Mouse (Mus musculus): ENCODE measurements around the gene Pcif1. TPM values are rescaled to one million over a fixed set of nuclear protein-coding genes. Genes with fewer than 3 reads are reported as not detected.
A peak's percentile ranks its signal among the peaks of the same experiment; 100 is the strongest.
"Not testable (repeated sequence)": the region's sequence is repeated elsewhere in the genome, so short reads cannot be mapped to it uniquely, and the experiment has no call there.

Pcif1 gene
- 100 to 1,000 TPM; 106 to 115 TPM for polyA plus RNA-seq (2017; shearing (Covaris generic))

DNA sequence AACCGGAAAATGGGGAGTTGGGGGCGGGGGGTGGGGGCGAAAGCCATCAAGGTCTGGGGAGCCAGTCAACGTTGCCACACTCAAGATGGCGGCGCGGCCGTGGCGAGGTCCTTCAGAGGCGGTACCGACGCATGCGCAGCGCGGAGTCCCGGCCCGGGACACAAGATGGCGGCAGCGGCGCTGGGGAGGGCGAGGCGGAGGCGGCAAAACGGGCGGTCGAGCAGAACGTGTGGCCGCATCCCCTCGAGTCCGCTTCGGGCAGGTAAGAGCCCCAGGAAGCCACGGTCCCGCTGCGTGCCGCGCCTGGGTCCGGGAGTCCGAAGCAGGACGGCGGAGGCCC, at the start of gene Pcif1:
Gene Pcif1, plus strand, starts transcription at position 77 of the 340 bp plus-strand sequence.
- ATAC-seq: peak; percentile 63

DNA sequence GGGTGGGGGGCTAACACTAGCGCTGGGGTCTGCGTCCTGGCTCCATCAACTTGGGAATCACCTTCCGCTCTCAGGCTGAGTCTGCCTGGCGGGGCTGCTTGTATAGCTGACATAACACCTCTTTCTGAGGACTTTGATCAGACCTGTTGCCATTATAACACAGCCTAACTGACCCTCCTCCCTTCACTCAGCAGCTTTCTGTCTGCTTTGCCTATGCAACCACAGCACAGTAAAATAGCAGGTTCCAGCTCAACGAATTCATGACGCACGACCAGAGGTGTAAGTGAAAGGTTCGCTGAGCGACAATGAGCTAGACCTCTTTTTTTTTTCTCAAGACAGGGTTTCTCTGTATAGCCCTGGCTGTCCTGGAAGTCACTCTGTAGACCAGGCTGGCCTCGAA, 48.1 kb upstream of the Pcif1 start:
- no peak for ATAC-seq

DNA sequence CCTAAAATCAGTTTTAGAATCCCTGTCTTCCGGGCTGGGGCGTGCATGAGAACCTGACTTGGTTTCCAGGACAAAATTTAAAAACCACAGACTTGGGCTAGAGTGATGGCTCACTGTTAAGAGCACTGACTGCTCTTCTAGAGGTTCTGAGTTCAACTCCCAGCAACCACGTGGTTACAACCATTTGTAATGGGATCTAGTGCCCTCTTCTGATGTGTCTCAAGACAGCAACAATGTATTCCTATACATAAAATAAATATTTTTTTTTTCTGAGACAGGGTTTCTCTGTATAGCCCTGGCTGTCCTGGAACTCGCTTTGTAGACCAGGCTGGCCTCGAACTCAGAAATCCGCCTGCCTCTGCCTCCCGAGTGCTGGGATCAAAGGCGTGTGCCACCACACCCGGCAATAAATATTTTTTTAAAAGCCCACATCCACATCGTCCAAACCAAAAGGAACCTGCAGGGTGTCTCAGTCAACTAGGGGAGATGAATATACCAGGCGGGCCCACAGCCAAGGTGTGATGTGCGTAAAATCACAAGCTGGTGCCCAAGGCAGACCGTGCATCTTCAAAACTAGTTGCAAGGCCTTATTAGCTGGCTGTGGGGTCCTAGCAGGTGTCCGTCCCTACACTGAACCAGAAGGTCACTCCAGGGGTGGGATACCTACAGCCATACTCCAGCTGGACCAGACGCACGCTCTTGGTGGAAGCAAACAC, 46.9 kb upstream of the Pcif1 start:
- ATAC-seq: peak; percentile 1

DNA sequence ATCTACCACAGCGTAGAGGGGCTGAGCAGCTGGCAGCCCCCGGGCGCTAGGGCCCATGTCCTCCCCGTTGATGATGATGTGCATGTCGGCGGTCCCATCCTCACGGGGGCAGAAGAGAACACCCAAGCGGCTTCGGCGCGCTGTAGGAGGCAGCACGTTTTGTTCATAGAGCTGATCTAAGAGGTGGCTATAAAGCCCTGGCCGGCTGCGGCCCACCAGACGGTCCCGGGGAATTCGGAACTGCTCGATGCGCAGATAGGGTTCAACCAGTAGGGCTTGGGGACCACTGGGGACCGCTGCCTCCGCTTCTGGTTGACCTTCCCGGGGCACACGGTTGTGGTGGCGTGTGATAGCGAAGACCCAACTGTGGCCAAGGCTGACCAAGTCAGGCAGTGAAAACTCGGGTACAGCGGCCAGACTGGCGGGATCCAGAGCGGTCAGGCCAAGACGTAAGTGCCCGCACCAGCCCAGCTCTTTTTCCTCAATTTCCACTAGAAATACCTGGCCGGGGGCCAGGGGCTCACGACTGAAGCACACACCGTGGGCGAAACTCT, 46.3 kb upstream of the Pcif1 start, which contains the start of gene Ctsa:
Gene Ctsa, plus strand, starts transcription at position 126 of the 554 bp plus-strand sequence.
- peak; percentile 89 for ATAC-seq

DNA sequence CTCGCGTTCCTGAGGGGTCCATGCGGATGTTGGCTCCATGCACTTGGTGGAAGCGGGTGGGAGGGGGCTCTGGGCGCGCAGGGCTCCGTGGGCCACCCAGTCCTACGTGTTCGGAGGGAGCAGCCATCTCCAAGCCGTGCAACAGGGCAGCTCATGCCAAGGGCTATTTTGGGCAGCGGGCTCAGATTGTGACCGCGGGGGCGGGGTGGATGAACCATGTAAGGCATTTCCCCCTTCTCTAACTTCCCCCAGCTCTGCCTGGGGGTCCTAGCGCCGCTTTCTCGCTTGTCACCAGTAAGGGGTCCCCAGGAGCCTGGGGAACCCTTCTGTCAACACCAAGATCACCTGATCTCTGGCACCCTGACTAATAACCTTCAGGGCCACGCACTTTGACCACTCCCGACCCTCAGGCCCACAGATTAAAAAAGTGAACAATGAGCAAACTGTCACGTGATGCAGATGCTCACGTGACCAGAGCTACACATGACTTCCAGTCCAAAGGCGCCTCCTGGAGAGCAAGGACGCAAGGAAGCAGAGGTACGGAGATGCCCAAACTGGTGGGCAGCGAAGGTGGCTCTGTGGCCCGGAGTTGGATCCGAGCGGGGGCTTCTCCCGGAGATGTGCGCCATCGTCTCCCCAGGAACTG, 45.7 kb upstream of the Pcif1 start, which contains the start of gene Neurl2:
Gene Neurl2, minus strand, starts transcription at position 143 of the 646 bp plus-strand sequence.
- peak; percentile 61 for ATAC-seq

DNA sequence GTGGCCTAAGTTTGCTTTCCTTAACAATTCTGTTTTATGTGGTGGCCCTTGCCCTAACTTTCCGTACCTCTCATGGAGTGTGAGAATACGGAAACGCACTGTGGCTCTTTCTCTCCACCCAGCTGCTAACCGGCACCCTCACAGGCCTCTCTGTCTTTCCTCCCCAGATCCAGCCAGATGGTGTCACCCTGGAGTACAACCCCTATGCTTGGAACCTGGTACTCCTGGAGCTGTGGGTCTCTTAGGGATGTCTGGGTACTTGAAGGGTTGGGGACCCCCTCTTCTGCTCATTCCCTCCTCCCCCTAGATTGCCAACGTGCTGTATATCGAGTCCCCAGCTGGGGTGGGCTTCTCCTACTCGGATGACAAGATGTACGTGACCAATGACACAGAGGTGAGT, 44.6 kb upstream of the Pcif1 start:
- no peak for ATAC-seq

DNA sequence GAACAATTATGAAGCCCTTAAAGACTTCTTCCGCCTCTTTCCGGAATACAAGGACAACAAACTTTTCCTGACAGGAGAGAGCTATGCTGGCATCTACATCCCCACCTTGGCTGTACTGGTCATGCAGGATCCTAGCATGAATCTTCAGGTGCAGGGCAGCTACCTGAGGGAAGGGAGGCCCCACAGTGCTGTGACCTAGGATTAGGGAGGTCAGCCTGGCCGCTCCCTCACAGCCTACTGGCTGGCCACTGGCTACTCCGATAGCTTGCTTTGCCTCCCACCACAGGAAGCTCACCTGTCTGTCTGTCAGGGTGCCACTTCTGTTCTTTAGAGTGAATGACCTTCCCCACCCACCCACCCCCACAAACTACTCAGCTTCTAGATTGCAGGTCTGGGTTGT, 43.9 kb upstream of the Pcif1 start:
- ATAC-seq: no peak

DNA sequence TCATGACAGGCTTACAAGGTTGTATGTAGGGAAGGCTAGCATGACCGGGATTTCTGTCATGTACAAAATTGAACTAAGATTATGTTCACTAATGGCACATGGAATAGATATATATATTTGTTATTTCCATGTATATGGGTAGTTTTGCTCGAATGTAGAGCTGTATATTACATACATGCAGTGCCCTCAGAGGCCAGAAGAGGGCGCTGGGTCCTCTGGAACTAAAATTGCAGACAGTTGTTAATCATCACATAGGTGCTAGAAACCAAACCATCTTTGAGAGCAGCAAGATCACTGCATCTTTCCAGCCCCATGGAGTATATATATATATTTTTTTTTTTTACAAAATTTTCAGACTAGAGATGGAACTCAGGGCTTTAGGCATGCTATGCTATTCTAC, 33.3 kb upstream of the Pcif1 start:
- ATAC-seq: no peak

DNA sequence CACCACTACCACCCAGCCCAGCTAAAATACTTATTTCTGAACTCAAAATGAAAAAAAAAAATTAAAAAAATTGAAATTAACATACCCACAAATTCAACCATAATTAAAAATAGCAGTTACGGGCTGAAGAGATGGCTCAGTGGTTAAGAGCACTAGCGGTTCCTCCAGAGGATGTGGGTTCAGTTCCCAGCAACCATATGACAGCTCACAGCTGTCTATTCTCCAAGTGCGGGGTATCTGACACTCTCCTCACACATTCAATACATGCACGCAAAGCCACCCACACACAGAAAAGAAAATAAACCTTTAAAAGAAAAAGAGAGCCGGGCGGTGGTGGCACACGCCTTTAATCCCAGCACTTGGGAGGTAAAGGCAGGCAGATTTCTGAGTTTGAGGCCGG, 29.0 kb upstream of the Pcif1 start:
- ATAC-seq: peak; percentile 98

DNA sequence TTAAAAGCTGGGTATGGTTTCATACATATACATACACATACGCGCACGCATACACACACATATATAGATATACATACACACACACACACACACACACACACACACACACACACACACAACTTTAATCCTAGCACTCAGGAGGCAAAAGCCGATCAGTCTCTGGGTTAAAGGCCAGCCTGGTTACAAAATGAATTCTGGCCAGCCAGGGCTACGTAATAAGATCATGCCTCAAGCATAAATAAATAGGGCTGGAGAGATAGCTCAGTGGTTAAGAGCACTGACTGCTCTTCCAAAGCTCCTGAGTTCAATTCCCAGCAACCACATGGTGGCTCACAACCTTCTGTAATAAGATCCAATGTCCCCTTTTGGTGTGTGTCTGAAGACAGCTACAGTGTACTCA, 23.5 kb upstream of the Pcif1 start:
- ATAC-seq: not testable (repeated sequence)

DNA sequence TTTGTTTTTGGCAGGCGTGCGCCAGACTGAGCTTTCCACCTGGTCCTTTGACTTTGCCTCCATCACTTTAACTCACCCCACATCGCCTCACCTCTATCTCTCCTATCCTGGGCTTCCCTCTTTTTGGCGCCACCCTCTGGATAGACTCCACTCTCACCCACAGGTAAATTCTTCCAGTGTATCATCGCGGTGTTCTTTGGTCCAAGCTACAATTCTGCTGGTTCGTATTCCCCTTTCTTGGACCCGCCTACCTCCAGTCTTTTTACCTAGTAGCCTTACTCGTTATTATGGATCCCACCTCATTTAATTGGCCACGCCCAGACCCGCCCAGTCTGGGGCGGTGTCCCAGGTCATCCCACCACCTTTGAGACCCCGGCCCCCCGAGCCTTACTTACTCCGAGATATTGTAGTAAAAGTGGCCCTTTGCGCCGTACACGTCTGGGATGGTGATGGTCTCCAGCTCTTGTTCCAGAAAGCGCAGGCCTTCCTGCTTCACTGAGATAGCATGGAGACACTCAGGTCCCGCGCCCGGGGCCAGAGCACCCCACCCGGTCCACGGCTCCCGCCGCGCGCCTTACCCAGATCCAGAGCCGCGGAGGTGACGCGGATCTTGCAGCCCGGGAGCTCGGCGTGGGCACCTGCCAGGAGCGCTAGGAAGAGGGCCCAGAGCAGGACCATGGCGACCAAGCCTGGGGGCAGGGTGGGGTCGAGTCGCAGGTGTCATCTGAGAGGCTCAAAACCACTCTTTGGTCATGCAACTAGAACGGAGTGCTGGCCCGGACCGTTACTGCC, 22.6 kb upstream of the Pcif1 start:
- peak; percentile 37 for ATAC-seq

DNA sequence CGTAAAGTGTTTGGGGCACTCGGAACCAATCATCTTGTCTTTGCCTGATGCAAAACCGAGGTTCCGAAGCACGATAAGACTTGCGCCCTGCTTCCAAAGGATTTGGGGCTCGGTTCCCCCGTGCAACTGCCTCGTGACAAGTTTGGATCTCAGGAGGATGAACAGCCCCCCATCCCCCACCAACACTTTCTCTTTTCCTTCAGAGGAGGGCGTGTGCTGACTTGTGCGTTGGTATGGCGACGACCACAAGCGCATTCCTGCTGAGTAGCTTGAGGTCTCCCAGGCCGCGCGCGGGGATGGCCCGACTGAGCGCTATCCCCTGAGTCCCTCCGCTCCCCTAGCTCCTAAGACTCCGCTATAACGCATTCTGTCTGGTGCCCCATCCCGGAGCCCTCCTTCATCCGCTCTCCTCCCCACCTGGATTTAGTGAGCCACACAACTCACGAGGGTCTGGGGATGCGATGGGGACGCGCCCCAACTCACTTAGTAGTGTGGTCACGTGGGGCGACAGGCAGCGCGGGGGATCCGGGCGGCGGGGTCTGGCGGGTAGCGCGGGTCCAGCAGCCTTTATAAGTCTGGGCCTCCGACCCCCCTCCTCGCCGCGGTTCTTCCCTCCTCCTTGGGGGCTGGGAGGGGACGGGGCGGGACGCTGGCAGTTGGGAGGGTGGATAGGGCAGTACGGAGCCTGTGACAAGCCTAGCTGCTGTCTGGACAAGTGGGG, 21.8 kb upstream of the Pcif1 start, which contains the start of gene Pltp:
Gene Pltp, minus strand, starts transcription at position 611 of the 721 bp plus-strand sequence.
- ATAC-seq: peak; percentile 75

DNA sequence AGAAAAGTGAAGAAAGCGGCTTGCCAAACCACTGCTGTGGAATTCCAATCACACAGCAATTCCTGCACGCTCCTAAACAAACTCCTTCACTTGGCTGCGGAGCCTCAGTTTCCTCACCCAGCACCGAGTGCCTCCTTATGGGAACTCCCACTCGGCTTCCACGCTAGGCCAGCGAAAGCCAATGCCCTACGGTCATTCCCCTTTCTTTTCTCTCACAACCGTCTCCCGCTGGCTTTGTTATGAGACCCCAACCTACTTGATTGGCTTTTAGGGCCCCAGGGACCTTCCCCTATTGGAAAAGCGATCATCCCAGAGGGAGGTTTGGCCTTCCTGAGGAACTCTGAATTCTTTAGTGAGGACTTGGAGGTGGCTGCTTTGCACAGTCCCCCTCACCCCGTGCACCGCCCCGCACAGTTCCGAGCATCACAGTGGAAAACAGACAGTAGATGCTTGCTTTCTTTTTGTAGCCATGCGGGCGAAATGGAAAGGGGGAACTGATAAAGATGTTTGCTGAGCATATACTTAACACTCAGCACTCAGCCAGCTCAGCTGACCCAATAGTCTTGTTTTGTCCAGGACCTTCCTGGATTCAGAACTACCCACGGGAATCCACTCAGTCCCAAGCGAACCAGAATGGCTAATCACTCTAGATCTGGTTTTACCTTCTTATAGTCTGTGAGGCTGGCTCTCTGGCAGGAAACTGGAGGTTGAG, 21.1 kb upstream of the Pcif1 start:
- ATAC-seq: no peak

DNA sequence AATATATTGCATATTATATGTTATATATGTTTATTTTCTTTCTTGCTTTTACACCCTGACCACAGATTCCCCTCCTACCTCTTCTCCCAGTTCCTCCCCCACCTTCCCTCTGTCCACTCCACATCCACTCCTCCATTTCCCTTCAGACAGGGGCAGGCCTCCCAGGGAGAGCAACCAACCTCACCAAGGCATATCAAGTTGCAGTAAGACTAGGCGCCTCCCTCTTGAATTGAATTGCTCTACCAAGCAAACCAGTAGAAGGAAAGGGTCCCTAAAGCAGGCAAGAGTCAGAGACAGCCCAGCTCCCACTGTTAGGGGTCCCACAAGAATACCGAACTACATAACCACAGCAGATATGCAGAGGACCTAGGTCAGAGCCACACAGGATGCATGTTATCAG, 19.9 kb upstream of the Pcif1 start:
- ATAC-seq: no peak

DNA sequence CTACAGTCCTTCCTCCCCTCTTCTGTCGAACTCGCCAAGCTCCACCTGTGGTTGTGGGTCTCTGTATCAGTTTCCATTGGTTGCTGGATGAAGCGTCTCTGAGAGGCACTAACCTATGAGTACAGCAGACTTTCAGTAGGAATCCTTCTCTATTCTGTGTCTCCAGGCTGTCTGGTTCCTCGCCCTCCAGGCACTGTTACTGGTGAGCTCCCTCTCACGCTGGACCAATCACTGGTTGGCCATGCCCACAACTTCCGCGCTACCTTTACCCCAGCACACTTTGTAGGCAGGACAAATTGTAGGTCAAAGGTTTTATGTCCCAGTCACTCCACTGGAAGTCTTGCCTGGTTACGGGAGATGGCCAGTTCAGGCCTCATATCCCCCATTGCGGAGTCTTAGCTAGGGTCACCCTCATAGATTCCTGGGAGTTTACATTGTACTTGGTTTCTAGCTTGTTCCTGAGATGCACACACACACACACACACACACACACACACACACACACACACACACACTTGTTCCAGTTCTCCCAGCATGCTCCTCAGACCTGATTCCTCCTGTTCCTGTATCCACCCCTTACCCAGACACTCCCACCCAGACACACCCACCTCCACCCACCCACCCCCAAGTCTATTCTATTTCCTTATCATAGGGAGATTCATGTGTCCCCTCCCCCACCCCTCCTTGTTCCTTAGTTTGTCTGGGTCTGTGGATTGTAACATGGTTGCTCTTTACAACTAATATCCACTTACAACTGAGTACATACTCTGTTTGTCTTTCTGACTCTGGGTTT, 19.3 kb upstream of the Pcif1 start:
- ATAC-seq: no peak

DNA sequence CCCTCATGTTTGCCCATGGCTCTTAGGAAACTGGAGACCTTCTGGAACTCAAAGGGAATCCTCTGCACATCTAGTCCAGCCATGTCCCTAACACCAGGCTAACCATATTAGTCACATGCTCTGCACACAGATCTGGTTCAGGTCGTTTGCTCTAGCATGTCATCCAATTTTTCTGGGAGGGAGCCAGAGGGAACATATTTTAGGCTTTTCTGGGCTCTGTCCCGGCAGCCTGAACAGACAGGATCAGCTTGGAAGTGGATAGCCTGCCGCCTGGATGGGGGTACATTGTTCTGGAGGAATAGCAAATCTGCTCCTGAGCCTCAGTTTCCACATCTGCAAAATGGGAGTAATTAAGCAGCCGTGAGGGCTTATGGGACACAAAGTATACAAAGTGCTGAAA, 18.0 kb upstream of the Pcif1 start:
- no peak for ATAC-seq

DNA sequence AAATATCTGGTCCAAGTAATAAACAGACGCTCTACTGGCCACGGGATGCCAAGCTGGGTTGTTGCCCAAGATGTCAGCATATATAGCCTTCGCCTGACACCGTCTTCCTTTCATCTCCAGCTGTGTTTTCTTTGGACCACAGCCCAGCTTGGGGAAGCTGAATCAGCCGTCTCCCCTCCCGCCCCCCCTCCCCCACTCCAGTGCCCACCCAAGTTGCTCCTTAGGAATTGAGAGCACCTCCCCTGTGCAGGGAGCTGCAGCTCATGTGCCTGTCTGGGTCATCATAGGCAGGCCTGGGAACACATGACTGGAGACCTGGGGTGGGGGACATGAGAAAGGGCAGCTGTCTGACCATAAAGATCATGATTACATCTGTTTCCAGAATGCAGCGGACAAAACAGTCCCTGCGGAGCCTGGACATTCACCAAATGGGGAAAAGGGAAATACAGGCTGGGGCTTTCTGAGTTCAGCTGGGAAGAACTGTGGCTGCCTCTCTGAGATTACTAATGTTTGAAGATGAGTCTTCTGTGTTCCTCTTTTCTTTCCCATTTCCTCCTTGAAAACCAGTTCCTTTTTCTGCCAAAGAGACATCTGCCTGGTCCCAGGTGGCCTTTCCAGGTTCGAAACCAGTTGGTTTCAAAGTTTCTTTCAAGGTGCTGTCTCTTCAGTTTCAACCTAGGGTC, 16.8 kb upstream of the Pcif1 start:
- ATAC-seq: no peak

DNA sequence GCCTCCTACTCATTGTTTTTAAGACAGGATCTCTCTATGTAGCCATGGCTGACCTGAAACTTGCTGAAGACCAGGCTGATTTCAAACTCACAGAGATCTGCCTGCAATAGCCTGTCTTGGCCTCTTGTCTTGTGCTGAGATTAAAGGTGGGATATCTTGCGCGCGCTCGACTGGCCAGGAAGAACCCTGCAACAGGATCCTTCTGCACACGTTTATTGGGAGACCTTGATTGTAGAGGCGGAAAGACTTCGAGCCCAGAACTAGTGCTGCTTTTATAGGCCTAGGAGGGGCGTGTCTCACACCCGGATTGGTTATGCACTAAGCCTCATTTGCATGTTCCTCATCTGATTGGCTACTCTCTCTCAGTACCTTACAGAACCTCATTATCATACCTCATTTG, 15.7 kb upstream of the Pcif1 start:
- ATAC-seq: not testable (repeated sequence)

DNA sequence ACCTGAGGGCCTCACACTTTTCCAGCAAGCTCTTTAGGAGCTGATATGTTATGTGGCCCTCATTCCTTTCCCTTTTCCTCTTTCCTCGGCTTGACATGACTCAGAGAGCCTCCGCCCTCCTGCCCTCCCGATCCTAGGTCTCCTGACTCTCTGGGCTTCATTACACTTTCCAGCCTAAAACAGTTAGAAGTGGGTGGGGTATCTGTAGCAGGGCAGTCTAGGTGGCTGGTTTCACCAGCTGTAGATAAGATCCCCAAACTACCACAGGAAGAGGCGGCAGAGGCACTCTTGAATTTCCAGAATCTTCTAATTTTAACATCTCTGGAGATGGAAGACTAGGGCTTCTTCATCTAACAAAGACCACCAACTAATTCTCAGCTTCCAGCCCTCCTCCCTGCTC, 14.5 kb upstream of the Pcif1 start:
- no peak for ATAC-seq

All from CD4-positive, CD25-positive, alpha-beta regulatory T cell, adult 4 months (primary cell).